Mouse (Mus musculus) cerebellum, adult 11 months (tissue): Measurements from ENCODE around the gene Eps8l1.
"Not testable (repeated sequence)": the region's sequence is repeated elsewhere in the genome, so short reads cannot be mapped to it uniquely, and the experiment has no call there.

Source experiments
- DNase-seq: peaks from one replicate; pipeline ENCODE4 v3.0.0; 2022

Gene Eps8l1

DNA sequence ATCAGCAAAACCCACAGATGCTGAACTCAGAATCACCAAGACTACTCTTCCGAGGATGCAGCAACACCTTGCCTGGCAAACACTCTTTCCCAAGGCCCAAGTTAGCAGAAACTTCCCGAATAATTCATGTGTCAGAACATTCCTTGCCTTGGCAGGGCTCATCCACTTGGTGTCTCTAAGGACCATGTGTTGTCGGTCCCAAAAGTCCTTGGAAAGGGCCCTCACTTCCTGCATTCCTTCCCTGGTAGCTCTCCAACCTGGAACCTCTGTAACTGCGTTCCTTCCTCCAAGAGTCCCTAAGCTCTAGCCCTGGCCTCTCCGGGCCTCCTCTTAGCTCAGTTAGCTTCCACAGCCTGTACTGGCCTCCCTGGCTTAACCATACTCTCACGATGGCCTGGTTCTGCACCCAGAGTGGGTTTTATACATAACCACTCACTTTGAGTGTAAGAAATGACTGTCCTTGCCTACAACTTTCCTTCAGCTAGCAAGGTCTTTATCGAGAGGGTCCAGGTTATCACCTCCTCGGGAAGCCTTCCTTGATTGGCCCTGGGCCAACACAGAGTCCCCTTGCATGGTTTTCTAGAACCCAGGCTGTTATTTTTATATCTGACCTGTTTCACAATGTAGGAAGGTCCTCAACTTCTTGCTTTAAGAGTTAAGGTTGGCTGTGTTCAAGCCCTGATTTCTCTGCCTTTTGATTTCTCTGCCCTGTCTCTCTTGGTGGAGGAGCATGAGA, 51.2 kb downstream of the Eps8l1 start:
- no peak for DNase-seq

DNA sequence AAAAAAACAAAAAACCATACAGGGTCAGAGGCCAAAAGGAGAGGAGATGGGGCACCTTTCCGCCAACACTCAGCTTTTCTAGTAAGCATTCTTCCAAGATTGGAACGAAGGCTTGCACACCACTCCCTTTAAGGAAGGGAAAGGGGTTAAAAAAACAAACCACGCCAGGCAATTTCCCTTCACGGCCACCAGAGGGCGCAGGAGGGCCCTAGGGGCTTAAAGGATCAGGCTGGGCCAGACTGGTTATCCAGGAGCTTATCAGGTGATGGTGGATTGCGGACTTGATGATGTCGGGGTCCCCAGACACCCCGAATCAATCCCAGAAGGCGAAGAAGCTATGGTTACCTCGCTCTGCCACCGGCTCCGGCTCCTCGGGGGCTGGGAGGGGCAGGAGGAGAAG, 52.8 kb downstream of the Eps8l1 start:
- no peak for DNase-seq

DNA sequence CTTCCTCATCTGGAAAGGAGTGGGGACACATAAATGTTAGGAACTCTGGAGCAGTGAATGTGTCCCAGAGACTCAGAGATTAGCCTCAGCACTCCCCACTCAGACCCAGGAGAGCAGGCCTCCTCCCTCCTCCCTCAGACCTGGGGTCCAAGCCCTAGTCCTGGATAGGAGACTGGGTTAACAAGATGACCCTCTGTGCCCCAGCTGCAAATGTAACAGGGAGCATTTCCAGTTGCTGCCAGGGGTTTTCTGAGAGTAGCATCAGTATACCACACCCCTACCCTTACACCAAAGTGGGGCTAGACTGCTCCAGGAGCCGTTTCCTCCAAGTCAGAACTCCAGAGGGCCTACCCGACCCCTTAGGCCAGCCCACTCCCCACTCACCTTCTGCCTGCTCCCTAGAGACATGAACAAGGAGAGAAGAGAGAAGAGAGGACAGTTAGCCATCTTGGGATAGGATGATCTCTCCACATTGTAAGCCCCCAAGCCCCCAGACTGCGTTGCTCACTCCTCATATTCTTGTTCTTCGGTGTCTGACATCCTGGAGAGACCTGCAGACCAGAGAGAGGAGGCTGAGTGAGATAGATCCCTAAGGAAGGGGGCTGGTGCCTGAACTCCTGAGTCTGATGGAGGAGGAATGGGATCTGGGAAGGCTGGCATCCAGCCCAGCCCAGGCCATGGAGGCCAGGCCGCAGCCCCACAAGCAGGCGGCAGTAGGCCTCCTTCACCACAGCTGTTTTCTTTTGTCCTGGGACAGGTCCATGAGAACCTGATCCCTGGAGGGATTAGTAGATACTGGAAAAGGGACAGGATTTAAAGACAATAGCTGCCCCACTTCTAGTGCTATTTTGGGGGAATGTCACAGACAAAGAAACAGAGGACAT, 53.6 kb downstream of the Eps8l1 start:
- DNase-seq, result no peak

DNA sequence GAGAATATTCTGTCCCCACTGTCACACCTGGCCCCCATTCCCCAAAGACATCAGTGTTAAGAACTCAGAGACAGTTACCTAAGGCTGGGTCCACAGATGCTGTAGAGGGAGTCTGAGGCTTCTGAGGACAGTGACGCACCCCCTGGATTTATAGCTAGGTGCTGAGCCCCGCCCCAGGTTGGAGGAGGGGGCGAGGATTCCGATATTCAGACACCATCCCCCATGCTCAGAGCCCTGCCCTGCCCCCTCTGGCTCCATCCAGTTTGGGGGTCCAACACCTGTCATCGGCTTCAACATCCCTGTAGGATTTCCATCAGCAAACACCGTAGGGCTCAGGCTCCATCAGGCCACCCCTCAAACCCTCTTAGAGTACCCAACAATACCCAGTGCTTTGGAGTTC, 55.4 kb downstream of the Eps8l1 start:
- no peak for DNase-seq

DNA sequence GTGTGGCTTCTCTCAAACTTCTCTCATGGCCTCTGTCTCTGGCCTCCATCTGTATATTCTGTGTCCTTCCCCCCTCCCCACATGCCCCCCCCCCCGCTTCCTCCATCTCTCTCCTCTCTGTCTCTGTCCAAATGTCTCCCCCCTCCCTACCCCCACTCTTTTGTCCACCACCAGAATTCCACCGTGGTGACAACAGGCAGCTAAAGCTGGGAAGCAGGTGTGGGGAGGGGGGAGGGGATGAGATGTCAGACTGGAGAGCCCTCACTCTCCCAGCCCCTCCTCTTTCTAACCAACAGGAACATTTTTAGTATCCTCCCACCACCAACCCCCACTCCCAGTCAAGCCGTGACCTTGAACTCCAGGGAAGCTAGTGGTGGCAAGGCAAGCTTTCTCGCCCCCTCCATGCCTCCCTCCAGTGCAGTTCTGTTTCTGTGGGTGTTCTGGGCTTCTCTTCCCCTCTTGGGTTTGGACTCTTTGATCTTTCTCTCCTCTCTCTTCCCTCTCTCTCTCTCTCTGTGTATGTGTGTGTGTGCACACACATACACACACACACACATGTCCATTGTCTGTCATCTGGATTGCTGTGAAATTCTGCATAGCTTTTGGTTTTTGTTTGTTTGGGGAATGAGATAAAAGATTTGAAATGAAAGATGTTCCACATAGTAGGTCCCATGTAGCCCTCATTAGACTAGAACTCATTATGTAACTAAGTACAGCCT, 56.0 kb downstream of the Eps8l1 start, which contains the start of gene Tnnt1:
Tnnt1 (minus strand) TSS at position 51 of the 719 bp plus-strand sequence.
- no peak for DNase-seq

DNA sequence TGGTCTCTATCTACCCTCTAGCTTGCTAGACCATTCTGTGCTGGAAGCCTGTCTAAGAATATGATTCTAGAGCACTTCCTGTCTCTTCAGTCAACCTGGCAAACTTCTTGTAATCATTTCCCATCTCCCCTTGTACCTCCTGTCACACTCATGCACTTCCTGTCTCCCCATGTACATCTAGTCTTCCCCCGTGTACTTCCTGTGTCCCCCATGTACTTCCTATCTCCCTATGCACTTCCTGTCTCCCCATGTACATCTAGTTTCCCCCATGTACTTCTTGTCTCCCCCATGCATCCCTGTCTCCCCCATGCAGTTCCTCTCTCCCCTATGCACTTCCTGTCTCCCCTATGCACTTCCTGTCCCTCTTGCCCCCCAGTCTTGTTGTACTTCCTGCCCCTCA, 58.0 kb downstream of the Eps8l1 start:
- DNase-seq, result no peak

DNA sequence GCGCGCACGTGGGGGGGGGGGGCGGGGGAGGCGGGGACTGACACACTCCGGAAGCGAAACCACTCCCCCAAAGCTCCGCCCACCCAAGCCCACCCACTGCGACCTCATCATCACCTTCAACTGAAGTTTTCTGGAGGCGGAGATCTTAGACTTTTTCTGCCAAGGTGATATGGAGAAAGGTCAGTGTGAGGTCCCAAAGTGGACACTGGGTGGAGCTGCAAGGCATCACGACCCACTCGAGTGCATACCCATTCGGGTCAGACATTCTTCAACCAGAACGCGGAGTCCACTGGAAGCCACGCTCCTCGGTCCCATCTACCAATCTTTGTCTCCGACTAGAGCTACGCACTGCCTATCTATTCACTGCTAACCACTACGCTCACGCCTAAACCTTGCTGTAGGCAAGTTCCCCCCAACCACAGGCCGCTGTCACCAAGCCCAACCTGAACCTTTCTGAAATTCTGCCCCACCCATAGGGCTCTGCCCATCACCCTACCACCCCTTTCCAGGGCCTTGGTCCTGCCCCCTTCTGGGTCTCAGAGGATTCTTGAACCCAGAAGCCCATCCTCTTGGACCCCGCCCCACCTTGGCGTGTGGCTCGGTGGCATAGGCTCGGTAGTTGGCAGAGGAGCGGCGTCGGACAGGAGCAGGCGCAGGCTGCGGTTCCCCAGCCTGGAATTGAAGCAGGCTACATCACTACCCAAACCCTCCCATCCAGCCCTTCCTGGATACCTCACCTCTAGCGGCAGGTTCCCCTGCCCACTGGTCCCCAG, 60.9 kb downstream of the Eps8l1 start:
- DNase-seq, result no peak

DNA sequence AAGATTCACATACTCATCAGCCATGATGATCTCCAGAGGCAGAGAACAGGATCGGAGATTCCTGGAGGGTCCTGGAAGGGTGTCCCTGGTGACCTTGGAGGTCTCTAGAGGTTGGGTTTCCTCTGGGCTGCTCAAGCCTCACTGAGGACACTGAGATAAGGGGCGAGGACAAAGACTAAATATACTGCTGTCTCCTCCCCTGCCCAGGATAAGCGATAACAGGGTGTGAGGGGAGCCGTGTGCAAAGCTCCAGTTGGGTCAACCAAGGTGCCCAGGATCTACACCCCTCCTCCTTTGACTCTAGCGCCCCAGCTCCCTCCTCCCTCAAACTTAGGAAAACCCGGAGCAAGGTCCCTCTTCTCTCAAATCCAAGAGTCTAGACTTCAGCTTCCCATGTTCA, 61.8 kb downstream of the Eps8l1 start:
- no peak for DNase-seq

DNA sequence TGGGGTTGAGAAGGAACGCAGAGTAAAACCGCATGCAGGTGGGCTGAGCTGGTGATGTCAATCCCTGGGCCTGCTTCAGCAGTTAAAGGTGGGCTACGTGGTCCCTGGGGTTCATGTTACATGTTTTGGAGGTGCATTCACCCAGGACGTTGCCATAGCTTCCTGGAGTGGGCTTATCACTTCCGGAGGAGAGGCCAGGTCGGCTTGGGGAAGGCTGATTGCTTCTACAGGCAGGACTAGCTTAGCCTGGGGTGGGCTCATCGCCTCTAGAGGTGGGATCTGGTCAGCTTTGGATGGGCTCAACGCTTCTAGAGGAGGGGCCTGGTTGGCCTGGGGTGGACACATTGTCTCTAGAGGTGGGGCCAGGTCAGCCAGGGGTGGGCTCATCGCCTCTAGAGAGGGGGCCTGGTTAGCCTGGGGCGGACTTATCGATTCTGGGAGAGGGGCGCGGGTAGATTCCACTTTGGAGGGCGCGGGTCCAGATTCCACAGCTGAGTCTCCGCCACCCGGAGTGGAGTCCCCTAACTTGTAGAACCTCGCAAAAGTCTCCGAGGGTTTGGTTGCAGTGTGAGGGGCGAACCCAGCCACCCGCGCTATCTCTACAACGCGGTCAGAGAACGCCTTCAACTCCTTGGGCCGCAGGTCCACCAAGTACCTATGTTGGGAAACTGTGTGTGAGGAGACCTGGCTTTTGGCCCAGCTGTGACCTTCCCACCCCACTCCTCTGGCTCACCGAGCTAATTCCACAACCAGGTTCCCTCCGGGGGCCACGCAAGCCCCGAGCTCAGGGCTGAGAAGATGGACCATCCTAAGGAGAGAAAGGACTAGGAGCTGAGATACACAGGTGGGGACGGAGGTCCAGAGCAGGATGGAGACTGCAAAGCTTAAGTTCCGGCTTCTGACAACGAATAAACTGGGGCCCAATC, 63.0 kb downstream of the Eps8l1 start:
- no peak for DNase-seq

DNA sequence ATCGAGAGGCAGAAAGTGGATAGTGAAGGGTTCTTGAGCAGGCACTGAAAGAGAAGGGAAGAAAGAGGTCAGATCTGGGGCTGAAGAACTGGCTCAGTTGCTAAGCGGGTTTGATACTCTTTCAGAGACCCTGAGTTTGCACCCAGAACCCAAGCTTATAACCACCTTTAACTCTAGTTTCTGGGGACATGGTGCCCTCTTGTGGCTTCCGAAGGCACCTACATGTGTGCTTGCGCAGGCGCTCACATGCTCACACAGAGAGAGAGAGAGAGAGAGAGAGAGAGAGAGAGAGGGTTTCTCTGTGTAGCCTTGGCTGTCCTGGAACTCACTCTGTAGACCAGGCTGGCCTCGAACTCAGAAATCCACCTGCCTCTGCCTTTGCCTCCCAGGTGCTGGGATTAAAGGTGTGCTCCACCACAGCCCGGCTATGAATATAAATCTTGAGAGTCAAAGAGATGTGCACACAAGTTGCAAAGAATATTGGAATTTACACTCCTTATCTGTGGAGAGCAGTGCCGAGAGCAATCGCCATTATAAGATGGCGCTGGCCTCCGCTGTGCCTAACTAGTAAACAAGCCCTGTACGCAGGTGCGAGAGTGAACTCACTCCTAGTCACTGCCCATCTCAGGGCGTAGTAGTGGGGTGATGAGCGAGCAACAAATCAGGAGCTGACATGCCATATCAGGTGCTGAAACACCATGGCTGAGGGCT, 63.9 kb downstream of the Eps8l1 start, which contains the start of gene Tnni3:
Tnni3 (minus strand) TSS at position 18 of the 711 bp plus-strand sequence.
- DNase-seq, result not testable (repeated sequence)

DNA sequence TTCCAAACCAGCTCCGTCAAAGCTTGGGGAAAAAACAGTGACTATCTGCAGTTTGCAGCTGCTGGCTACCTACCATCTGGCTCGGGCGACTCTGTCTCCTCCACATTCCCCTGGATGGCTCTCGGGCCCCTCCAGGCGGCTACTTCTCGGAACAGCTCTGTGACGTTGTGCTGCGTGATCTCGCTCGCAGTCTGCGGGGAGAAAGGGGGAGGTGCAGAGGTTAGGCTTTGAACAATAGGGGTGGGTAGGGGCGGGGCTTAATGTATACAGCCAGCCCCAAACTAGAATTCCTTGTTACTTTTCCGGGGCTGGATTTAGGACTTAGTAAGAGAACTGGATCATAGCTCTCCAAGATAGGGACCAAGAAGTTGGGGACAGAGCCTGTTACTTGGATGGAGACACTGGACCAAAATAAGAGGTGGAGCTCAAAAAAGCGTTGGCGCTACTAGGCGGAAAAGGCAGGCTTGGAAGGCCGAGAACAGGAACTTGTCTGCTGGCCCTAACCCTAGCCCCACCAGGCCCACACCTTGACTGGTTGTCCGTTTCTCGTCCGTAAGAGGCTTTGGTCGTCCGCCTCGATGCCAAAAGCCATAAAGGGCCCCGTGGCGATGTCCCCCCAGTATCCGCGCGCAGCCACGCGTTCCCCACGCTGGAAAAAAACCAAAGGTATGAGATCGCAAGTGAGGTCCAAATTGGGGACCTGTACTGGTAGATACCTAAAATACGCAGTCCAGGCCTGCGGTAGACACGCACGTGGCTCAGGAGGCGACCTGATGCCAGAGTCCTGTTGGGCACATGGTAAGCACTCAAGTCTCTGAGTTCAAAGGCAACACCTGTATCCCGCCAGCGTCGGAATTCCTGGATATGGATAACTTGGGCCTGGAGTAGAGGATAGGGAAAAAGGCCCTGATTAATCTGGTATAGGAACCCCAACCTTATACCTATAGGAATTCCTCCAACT, 66.1 kb downstream of the Eps8l1 start:
- DNase-seq, result peak; percentile 52

DNA sequence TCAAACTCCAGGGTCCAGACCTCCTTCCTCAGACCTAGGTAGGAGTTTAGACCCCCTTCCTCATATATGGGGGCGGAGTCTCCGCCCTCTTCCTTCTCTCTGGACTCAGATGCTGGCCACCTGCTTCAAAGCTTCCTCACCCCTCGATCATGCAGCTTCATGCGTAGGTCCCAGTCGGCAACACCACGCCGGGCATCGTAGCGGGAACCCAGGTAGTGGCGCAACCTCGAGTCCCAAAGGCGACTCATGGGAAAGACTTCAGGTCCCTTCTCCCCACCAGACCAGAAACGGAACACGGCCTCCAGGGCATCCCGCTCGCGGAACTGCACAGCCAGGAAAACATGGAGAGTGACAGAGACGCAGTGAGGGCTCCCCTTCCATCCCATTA, 66.8 kb downstream of the Eps8l1 start:
- DNase-seq, result no peak
